Mouse (Mus musculus) gastrocnemius, postnatal 4 days (tissue): ENCODE measurements around the gene Lrch1. TPM values are rescaled to one million over a fixed set of nuclear protein-coding genes. Genes with fewer than 3 reads are reported as not detected.

ENCODE experiments used
- DNase-seq, 2 experiments: peaks; one replicate each; pipeline ENCODE4 v3.0.0; 2021 to 2022; ENCODE audit warnings: low spot score in 2 of 2, mixed read lengths in 2 of 2
- total RNA-seq, 2 experiments: library from RNA; stranded (reverse); gene quantifications; 2 replicates each; pipeline ENCODE4 v1.2.3; 2021

Gene Lrch1
- total RNA-seq, 2 experiments from 2014 or later = 20.6 to 20.7 TPM

GRCm38 (mm10) chr14:74893693-74894092 lies 54.0 kb downstream of the Lrch1 start:
- DNase-seq = no peak

GRCm38 (mm10) chr14:74893085-74893648 lies 54.5 kb downstream of the Lrch1 start:
- DNase-seq = no peak

DNA sequence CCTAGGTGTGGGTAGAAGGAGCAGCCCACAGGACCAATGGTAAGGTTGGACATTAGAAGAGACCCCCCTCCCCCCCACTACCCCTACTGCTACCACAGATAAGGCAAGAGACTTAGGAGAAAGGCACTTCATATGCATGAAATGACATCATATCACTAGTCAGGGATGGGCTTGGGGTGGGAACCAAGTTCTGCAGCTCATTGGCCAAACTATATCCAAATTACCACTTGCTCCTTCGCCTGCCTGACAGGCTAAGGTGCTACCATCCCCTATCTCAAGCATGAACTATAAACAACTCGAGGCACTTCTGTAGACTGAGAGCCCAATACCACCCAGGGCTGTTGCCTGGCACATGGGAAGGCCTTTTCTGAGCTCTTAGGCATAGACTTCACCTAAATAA lies 58.4 kb downstream of the Lrch1 start:
- no peak for DNase-seq

- DNase-seq = no peak
Measured at GRCm38 (mm10) chr14:74888103-74888502, 59.6 kb downstream of the Lrch1 start.

DNA sequence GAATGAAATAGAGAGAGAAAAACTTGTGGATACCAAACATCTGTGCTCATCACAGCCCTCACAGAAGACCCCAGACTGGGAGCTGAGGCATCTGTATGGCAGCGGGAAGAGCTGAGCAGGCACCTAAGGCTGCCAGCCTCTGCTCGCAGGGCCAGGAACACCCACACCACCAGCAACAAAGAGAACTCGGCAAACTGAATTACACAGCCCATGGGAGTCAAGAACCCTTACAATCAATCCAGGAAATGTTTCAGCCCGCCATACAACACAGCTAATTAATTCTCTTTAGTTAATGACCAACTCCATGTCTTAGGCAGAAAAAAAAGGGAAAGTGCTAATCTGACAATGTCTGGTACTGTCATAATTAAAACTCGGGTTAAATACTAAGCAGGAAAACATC lies 61.2 kb downstream of the Lrch1 start:
- no peak for DNase-seq

DNA sequence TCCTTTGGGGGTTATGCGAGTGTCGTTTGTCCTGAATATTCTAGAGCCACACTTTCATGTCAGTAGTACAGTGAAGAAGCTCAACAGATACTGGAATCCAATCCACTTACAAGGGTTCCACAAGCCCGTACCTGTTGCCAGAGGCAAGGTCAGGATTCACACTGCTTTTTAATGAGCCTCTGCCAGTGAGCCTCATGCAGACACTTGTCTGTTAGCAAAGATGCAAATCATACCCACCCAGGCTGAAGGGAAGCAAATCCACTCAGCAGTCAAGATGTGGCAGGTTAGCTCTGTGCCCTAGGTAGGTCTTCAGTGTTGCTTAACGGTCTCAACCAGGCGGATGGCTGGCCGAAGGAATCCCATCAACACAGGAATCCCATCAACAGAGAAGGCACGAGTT lies 62.8 kb downstream of the Lrch1 start:
- no peak for DNase-seq

DNA sequence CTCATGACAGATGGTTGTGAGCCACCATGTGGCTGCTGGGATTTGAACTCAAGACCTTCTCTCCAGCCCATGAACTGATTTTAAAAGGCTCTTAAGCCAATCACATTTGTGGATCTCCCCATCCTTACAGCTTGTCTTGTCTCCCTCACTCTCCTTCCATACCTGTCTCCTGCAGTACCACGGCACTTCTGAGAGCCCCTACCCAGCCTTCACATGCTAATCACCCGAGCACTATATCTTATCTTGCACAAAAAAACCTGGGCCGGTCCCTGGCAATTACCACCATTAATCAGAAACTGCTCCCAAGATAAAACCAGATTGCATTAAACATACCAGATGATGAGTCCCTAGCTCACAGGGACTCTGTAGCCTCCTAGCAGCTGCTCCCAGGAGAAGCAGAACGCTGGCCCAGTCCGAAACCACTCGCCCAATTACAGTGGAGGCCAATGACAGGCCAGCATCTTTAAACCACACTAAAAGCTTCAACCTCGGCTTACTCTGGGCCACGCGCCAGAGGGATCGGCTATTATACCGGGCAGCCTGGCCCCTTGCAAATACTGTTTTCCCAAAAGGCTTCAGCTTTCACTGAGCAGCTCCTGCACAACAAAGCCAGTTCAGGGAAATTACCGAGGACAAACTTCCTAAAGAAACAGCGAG lies 63.5 kb downstream of the Lrch1 start:
- DNase-seq = peak; percentile 54 to 84

DNA sequence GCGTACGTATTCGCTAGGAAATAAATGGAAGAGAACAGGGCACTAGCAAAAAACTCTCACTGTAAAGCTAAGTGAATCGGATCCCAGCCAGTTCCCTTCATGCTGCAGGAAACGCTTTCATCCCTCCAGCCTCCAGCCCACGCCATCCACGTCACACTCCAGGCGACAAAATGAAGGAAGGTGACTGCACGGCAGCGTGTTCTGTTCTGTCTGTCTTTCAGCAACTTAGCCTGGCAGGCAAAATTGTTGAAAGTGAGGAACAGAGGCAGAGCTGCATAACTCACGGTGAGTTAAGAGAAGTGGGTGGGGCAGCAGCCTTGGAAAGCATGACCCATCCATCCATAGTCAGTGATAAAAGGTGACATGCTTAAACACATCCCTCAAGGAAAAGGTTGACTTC lies 64.5 kb downstream of the Lrch1 start:
- no peak for DNase-seq

DNA sequence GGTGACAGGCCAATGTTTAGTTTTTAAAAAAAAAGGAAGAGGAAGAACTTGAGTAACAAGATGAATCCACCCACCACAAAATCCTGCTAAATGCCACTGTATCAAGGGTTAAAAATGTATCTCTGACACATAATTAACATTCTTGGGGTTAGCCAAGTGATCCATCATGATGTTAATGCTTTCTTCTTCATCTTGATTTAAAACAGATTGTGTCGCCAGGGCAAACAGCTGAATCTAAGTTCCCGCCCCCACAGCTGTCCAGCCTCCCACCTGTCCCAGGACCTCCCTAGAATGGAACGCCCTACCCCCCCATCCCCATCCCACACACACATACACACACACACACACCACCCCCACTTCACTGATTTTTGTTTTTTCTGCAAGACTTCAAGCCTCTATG lies 64.9 kb downstream of the Lrch1 start:
- DNase-seq = no peak

DNA sequence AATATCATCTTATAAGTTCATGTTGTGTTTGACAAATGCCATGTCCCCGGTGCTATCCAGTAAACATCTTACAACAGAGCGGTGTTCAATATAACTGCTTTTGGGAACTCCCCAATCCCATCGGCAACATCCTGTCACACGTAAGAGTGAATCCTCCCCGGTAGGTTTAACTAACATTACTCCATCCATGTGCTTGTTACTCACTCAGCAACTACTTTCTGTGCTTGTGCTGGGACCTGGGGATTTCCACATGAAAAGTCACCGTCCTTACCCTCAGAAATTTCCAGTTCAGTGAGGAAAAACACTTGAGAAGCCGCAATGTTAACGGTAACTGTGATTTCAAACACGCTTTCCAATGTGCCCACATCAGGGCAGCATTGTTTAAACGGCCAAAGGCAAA lies 66.8 kb downstream of the Lrch1 start:
- no peak for DNase-seq

GRCm38 (mm10) chr14:74879480-74879879 lies 68.2 kb downstream of the Lrch1 start:
- no peak for DNase-seq

DNA sequence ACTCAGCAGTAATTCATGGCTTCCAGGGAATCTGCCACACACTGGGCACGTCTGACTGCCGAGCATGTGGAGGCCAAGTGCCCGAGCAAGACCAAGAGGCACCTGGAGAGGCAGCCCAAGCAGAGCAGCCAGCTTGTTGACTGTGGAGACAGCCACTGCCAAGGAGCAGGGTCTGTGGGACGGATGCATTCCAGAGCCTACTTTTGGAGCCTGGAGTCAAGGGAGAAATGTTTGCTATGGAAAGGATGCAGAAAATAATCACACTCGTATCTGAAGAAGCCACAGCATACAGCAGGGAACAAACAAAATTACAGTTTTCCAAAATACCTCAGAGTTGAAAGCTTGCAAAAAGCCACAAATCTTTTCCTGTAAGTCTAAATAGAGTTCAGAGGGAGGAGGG lies 70.4 kb downstream of the Lrch1 start:
- no peak for DNase-seq

GRCm38 (mm10) chr14:74871220-74871619 lies 76.5 kb downstream of the Lrch1 start:
- no peak for DNase-seq

DNA sequence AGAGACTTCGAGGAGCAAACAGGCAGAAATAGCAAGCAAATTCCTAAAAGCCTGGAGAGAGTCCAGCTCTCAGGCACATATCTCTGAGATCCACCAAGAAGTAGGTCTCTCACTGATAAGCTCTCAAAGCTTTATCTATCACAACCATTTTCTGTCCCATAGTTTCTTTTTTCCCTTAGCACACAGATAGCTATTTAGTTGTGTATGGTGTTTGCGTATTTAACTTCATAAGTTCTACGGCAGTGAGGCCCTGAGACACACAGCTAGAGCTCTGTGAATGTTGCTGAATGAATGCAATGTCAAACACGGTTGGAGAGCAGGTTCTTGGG lies 78.8 kb downstream of the Lrch1 start:
- no peak for DNase-seq

DNA sequence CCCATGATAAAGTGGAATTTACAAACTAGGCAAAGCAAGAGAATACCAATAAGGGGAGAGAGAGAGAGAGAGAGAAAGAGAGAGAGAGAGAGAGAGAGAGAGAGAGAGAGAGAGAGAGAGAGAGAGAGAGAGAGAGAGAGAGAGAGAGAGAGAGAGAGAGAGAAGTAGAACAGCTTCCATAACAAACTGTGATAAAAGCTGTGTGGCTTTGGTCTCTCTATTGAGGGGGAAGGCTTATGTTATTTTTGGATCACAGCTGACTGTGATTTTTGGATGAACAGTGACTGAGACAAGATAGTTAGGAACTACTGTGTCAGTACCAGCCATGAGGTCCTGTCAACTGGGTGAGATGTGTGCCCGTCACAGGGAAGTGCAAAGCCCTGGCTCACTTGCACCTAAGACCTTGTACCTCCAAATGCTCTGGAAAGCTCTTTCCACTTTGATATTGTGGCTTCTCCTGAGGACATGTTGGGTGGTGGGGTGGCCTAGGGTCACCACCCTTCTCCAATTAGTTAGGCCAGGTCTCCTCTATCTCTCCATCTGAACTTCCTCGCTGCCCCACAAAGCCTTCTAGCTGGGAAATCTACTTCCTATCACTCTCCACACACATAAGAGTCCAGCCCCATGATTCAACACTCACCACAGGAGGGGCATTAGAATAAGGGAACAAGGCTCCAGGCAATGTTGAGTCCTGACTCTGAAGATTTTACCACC lies 79.3 kb downstream of the Lrch1 start:
- no peak for DNase-seq

DNA sequence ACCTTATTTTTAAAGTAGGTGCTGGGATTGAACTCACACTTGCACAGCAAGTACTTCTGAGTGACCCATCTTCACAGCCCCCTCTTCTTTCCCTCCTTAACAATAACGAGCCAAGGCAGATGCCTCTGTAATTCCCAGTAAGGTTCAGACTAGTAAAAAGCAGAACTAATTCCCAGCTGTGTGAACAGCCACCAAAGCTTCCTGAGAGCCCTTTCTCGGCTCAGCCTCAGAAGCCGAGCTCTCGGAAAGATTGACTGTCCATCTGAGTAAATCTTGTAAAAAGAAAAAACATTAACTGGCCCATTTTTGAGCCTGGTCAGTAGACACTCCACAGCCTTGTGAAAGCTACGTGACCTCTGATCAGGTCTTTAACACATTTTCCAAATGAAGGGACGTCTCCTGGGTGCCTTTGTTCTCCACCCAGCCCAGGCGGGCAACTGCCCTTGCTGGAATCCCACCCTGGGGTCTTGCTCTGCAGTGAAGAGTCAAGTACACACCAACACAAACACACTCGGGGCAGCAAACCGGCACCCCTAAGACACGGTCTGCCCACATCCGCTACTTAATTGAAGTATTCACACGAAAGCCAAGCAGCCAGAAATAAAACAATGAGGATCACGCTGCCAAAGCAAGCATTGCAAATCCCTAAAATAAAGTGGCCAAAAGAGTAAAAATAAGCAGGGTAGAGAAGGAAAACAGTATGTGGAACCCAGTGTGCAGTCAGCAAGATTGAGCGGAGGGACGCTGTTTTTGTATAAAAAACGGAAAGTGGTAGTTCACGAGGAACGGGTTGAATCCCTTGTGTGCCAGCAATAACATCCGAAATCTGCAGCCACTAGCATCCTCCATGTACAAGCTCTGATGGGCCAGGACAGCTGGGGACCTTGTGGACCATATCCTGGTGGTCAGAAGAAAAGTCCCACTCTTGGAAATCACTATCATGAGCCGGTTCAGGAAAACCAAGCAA lies 80.3 kb downstream of the Lrch1 start:
- no peak for DNase-seq

GRCm38 (mm10) chr14:74865738-74866137 lies 81.9 kb downstream of the Lrch1 start:
- no peak for DNase-seq

GRCm38 (mm10) chr14:74864805-74865483 lies 82.7 kb downstream of the Lrch1 start:
- DNase-seq = no peak

DNA sequence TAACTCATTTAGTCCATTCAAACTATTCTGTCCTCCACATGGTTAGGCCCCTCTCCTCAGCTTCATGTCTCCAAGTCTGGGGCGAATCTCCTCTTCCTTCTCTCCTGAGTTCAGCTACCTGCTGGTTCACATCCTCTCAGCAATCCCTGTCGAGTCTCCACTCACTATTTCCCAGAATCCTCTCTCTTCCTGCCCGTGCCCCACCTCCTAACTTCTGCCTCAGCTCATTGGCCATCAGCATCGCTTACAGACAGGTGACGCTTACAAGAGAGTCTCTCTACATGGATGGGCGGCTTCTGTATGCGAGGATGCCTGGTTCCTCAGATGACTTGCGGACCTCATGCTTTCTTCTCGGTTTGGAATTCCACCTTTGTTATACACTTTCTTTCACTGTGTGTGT lies 86.2 kb downstream of the Lrch1 start:
- no peak for DNase-seq

DNA sequence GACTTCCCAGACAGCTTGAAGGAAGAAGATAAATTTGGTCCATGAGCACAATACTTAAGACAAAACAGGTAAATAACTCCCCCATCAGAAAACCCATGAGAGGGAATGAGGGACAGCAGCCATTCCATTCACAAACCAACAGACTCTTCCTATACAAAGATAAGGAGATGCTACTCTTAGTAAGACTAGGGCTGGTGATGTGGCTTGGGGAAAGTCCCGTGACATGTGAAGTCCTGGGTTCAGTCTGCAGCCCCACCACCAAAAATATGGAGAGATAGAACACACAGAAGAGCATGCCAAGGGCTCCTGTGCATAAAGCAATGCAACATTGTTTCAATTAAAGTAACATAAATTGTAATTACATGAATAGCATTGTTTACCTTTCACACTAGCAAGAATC lies 88.5 kb downstream of the Lrch1 start:
- no peak for DNase-seq

GRCm38 (mm10) chr14:74855429-74855828 lies 92.2 kb downstream of the Lrch1 start:
- DNase-seq = no peak
